Mouse (Mus musculus): Measurements from ENCODE around the gene Fam3b.

The Fam3b gene

GRCm38 (mm10) chr16:97514099-97514940, at the start of gene Fam3b:
Gene Fam3b (minus strand): TSS chr16:97514816.
- DNase-seq, result no peak

GRCm38 (mm10) chr16:97544340-97544739, 29.7 kb upstream of the Fam3b start:
- no peak for DNase-seq

- DNase-seq, result no peak
These were observed 22.2 kb upstream of the Fam3b start for GRCm38 (mm10) chr16:97536859-97537258.

GRCm38 (mm10) chr16:97535808-97536413, 21.3 kb upstream of the Fam3b start:
- peak; percentile 34 for DNase-seq

- DNase-seq, result no peak
These were observed 20.4 kb upstream of the Fam3b start for GRCm38 (mm10) chr16:97534876-97535461.

- no peak for DNase-seq
These were observed 19.8 kb upstream of the Fam3b start for GRCm38 (mm10) chr16:97534448-97534847.

- no peak for DNase-seq
These were observed 19.1 kb upstream of the Fam3b start for GRCm38 (mm10) chr16:97533751-97534150.

- no peak for DNase-seq
These were observed 18.5 kb upstream of the Fam3b start for GRCm38 (mm10) chr16:97533126-97533525.

GRCm38 (mm10) chr16:97529241-97529640, 14.6 kb upstream of the Fam3b start:
- no peak for DNase-seq

- DNase-seq, result peak; percentile 42
These were observed 8.4 kb upstream of the Fam3b start for GRCm38 (mm10) chr16:97523024-97523423.

GRCm38 (mm10) chr16:97521983-97522382, 7.4 kb upstream of the Fam3b start:
- no peak for DNase-seq

- DNase-seq, result no peak
These were observed 1.7 kb upstream of the Fam3b start for GRCm38 (mm10) chr16:97516341-97516740.

- DNase-seq, result no peak
These were observed 2.3 kb downstream of the Fam3b start for GRCm38 (mm10) chr16:97512347-97512751.

- no peak for DNase-seq
These were observed 3.1 kb downstream of the Fam3b start for GRCm38 (mm10) chr16:97511495-97511894.

GRCm38 (mm10) chr16:97510849-97511248, 3.8 kb downstream of the Fam3b start:
- DNase-seq, result no peak

GRCm38 (mm10) chr16:97507783-97508182, 6.8 kb downstream of the Fam3b start:
- no peak for DNase-seq

- DNase-seq, result no peak
These were observed 9.8 kb downstream of the Fam3b start for GRCm38 (mm10) chr16:97504793-97505192.

GRCm38 (mm10) chr16:97503849-97504248, 10.8 kb downstream of the Fam3b start:
- DNase-seq, result no peak

- no peak for DNase-seq
These were observed 13.7 kb downstream of the Fam3b start for GRCm38 (mm10) chr16:97500901-97501300.

- DNase-seq, result no peak
These were observed 15.2 kb downstream of the Fam3b start for GRCm38 (mm10) chr16:97499450-97499849.

- DNase-seq, result no peak
These were observed 16.5 kb downstream of the Fam3b start for GRCm38 (mm10) chr16:97498139-97498538.

GRCm38 (mm10) chr16:97497682-97498081, 16.9 kb downstream of the Fam3b start:
- no peak for DNase-seq

- no peak for DNase-seq
These were observed 18.6 kb downstream of the Fam3b start for GRCm38 (mm10) chr16:97496026-97496425.

GRCm38 (mm10) chr16:97492369-97492768, 22.2 kb downstream of the Fam3b start:
- no peak for DNase-seq

Data from right cerebral cortex, postnatal 14 days (tissue).